Mouse (Mus musculus) myocyte (in vitro differentiated cells): ENCODE results near the gene Homer2. TPM values are rescaled to one million over a fixed set of nuclear protein-coding genes. Genes with fewer than 3 reads are reported as not detected.

Experiments
- H3K27me3 ChIP-seq: one replicate; pipeline ENCODE4 v1.6.1; 2011; ENCODE audit not compliant: control insufficient read depth, insufficient read depth, insufficient read length
- H3K36me3 ChIP-seq: one replicate; pipeline ENCODE4 v1.6.1; 2011; ENCODE audit not compliant: control insufficient read depth, insufficient read depth
- H3K4me2 ChIP-seq: one replicate; pipeline ENCODE4 v1.6.1; 2011; ENCODE audit warnings: low read depth, control low read depth
- H3K4me3 ChIP-seq: one replicate; pipeline ENCODE4 v1.5.1; 2011; ENCODE audit warnings: mild to moderate bottlenecking, control low read depth, moderate library complexity
- H3K79me2 ChIP-seq: one replicate; pipeline ENCODE4 v1.6.1; 2011; ENCODE audit not compliant: control insufficient read depth, insufficient read depth
- H3ac ChIP-seq: one replicate; pipeline ENCODE4 v1.6.1; 2011; ENCODE audit not compliant: control insufficient read depth, insufficient read length
- CEBPB ChIP-seq: IDR thresholded peaks from 2 replicates; pipeline ENCODE4 v1.6.1; 2011; ENCODE audit warnings: mild to moderate bottlenecking, moderate library complexity; ENCODE audit not compliant: poor library complexity, insufficient read depth, severe bottlenecking
- E2F4 ChIP-seq: IDR thresholded peaks from one replicate; pipeline ENCODE4 v1.6.1; 2011; ENCODE audit warnings: mild to moderate bottlenecking, control low read depth, moderate library complexity; ENCODE audit not compliant: insufficient read depth
- MAX ChIP-seq: IDR thresholded peaks from one replicate; pipeline ENCODE4 v1.6.1; 2011; ENCODE audit warnings: low read depth, mild to moderate bottlenecking, control low read depth
- MYOD1 ChIP-seq, 3 experiments: IDR thresholded peaks; one replicate each; pipeline ENCODE4 v1.6.1; 2011; ENCODE audit warnings: control low read depth in 2 of 3, low read depth in 2 of 3, mild to moderate bottlenecking in 2 of 3, moderate library complexity in 1 of 3; ENCODE audit not compliant: insufficient read length in 2 of 3, control insufficient read depth in 1 of 3
- MYOG ChIP-seq, 3 experiments: IDR thresholded peaks; one replicate each; pipeline ENCODE4 v1.6.1; 2011; ENCODE audit warnings: control low read depth in 2 of 3, low read depth in 2 of 3, mild to moderate bottlenecking in 2 of 3; ENCODE audit not compliant: insufficient read length in 2 of 3, control insufficient read depth in 1 of 3, insufficient read depth in 1 of 3
- POLR2A ChIP-seq: IDR thresholded peaks from one replicate; pipeline ENCODE4 v1.6.1; 2011; ENCODE audit warnings: low read depth, mild to moderate bottlenecking, control low read depth, moderate library complexity; ENCODE audit not compliant: insufficient read length
- POLR2AphosphoS2 ChIP-seq: IDR thresholded peaks from one replicate; pipeline ENCODE4 v1.6.1; 2011; ENCODE audit warnings: low read depth, control low read depth; ENCODE audit not compliant: insufficient read length
- REST ChIP-seq: IDR thresholded peaks from one replicate; pipeline ENCODE4 v1.6.1; 2011; ENCODE audit warnings: mild to moderate bottlenecking, control low read depth, moderate library complexity; ENCODE audit not compliant: insufficient read depth, insufficient read length
- SRF ChIP-seq: IDR thresholded peaks from one replicate; pipeline ENCODE4 v1.6.1; 2011; ENCODE audit warnings: low read depth; ENCODE audit not compliant: control insufficient read depth, insufficient read length
- TCF12 ChIP-seq: IDR thresholded peaks from one replicate; pipeline ENCODE4 v1.6.1; 2011; ENCODE audit warnings: mild to moderate bottlenecking, control low read depth; ENCODE audit not compliant: poor library complexity, insufficient read depth, severe bottlenecking
- TCF3 ChIP-seq: IDR thresholded peaks from one replicate; pipeline ENCODE4 v1.6.1; 2011; ENCODE audit warnings: low read depth, control low read depth; ENCODE audit not compliant: insufficient read length
- USF1 ChIP-seq: IDR thresholded peaks from one replicate; pipeline ENCODE4 v1.6.1; 2011; ENCODE audit warnings: low read depth, mild to moderate bottlenecking, control low read depth, moderate library complexity
- polyA plus RNA-seq: library from polyadenylated mRNA; unstranded; fragments of >200 nt; fragmentation: generic; extraction: Trizol; gene quantifications from one replicate; pipeline ENCODE4 v1.2.1, GENCODE M21; 2012; ENCODE audit warnings: missing spikeins

The Homer2 gene
- polyA plus RNA-seq, 1 experiment = not detected

GRCm38 (mm10) chr7:81596086-81596485, 111.2 kb downstream of the Homer2 start:
- Histone ChIP-seq H3K4me3 (no peak overlapping the region), H3K4me2 (no peak overlapping the region), H3K36me3 (peaks cover 6% of the 10 kb centered on the region), H3ac (no peak overlapping the region), H3K79me2 (no peaks in the 10 kb centered on the region), H3K27me3 (no peaks in the 10 kb centered on the region)
- TF ChIP-seq MYOG (IDR thresholded peaks at IDR 0.05; ENCODE audit: control insufficient read depth in 1 of 3, insufficient read depth in 1 of 3, insufficient read length in 2 of 3, low read depth in 2 of 3) (no peak), REST (no peak), MYOD1 (IDR thresholded peaks at IDR 0.05; ENCODE audit: control insufficient read depth in 1 of 3, insufficient read length in 2 of 3, low read depth in 2 of 3) (no peak), SRF (no peak), E2F4 (no peak), USF1 (no peak), TCF3 (no peak), MAX (no peak), POLR2AphosphoS2 (no peak), TCF12 (no peak), POLR2A (no peak), CEBPB (no peak)

DNA sequence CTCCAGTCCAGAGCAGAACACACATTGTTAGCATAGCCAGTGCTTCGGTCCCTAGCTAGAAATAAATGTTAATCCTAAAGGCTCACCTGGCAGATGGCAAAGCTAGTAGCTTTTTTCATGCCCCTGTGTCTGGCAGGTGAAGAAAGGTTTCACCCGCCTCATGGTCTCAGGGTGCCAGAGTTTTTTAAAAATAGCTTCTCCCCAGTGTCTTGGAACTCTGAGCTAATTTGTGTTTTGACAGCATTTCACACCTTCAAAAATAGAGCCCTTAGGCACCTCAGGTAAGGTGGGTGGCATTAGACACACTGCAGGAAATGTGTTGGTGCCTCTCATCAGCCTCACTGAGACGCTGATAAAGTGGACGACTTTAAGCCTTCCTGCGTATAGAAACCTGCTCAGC, 112.3 kb downstream of the Homer2 start:
- H3K27me3 ChIP-seq = no peaks in the 10 kb centered on the region
- TF ChIP-seq MYOD1 (IDR thresholded peaks at IDR 0.05; ENCODE audit: control insufficient read depth in 1 of 3, insufficient read length in 2 of 3, low read depth in 2 of 3) = no peak
- no peak for TF ChIP-seq TCF12
- TF ChIP-seq MYOG (IDR thresholded peaks at IDR 0.05; ENCODE audit: control insufficient read depth in 1 of 3, insufficient read depth in 1 of 3, insufficient read length in 2 of 3, low read depth in 2 of 3) = no peak
- TF ChIP-seq E2F4 = no peak
- no peak for TF ChIP-seq SRF
- no peak for TF ChIP-seq CEBPB
- TF ChIP-seq POLR2A = no peak
- no peak for TF ChIP-seq POLR2AphosphoS2
- no peak for TF ChIP-seq TCF3
- TF ChIP-seq USF1 = no peak
- TF ChIP-seq REST = no peak
- TF ChIP-seq MAX = no peak
- no peak overlapping the region for H3K4me3 ChIP-seq
- peaks cover 6% of the 10 kb centered on the region for H3K36me3 ChIP-seq
- no peak overlapping the region for H3K4me2 ChIP-seq
- no peaks in the 10 kb centered on the region for H3K79me2 ChIP-seq
- H3ac ChIP-seq = no peak overlapping the region

GRCm38 (mm10) chr7:81593387-81593786, 113.9 kb downstream of the Homer2 start:
- H3K4me2 ChIP-seq = no peak overlapping the region
- TF ChIP-seq MYOG (IDR thresholded peaks at IDR 0.05; ENCODE audit: control insufficient read depth in 1 of 3, insufficient read depth in 1 of 3, insufficient read length in 2 of 3, low read depth in 2 of 3) (no peak), POLR2AphosphoS2 (no peak), POLR2A (no peak)
- no peak overlapping the region for H3ac ChIP-seq
- peaks cover 6% of the 10 kb centered on the region for H3K36me3 ChIP-seq
- H3K4me3 ChIP-seq = no peak overlapping the region
- no peaks in the 10 kb centered on the region for H3K79me2 ChIP-seq
- H3K27me3 ChIP-seq = no peaks in the 10 kb centered on the region

- H3K4me2 ChIP-seq = no peak overlapping the region
- no peaks in the 10 kb centered on the region for H3K79me2 ChIP-seq
- no peaks in the 10 kb centered on the region for H3K27me3 ChIP-seq
- H3ac ChIP-seq = no peak overlapping the region
- H3K4me3 ChIP-seq = no peak overlapping the region
- H3K36me3 ChIP-seq = peaks cover 6% of the 10 kb centered on the region
- TF ChIP-seq TCF3 (no peak), POLR2AphosphoS2 (no peak), CEBPB (no peak), POLR2A (no peak), SRF (no peak)
Measured at GRCm38 (mm10) chr7:81592686-81593085, 114.6 kb downstream of the Homer2 start.

DNA sequence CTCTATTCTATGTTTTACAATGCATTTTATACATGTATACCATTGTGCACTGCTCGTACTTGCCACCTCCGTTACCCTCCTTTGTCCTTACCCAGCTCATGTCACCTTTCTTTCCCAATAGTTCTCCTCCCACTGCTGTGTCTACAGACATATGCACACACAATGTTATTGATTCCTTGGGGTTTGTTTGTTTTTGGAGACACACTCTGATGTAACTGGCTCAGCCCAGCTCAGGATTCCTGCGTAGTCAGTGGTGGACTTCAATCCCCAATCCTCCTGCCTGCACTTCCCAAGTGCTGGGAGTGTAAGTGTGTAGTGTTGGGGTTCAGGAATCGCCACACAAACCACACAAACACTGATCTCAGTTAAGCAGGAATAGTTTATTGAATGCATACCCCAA, 120.1 kb downstream of the Homer2 start:
- Histone ChIP-seq H3K36me3 (peaks cover 11% of the 10 kb centered on the region), H3K79me2 (no peaks in the 10 kb centered on the region), H3K4me2 (no peak overlapping the region), H3K4me3 (no peak overlapping the region), H3K27me3 (no peaks in the 10 kb centered on the region), H3ac (no peak overlapping the region)
- TF ChIP-seq SRF (no peak), TCF12 (no peak), TCF3 (no peak), MAX (no peak), MYOG (IDR thresholded peaks at IDR 0.05; ENCODE audit: control insufficient read depth in 1 of 3, insufficient read depth in 1 of 3, insufficient read length in 2 of 3, low read depth in 2 of 3) (no peak), USF1 (no peak), REST (no peak), E2F4 (no peak), MYOD1 (IDR thresholded peaks at IDR 0.05; ENCODE audit: control insufficient read depth in 1 of 3, insufficient read length in 2 of 3, low read depth in 2 of 3) (no peak), POLR2A (no peak), CEBPB (no peak), POLR2AphosphoS2 (no peak)
